Mouse (Mus musculus) natural killer cell, adult 2 months (primary cell): Measurements from ENCODE around the gene Zbtb20.
A peak's percentile ranks its signal among the peaks of the same experiment; 100 is the strongest.

ENCODE experiments used
- DNase-seq, 2 experiments: peaks; one replicate each; pipeline ENCODE4 v3.0.0; 2022; ENCODE audit warnings: low spot score in 2 of 2

Gene Zbtb20

GRCm38 (mm10) chr16:43482125-43482524 lies 606.4 kb downstream of the Zbtb20 start:
- no peak for DNase-seq

DNA sequence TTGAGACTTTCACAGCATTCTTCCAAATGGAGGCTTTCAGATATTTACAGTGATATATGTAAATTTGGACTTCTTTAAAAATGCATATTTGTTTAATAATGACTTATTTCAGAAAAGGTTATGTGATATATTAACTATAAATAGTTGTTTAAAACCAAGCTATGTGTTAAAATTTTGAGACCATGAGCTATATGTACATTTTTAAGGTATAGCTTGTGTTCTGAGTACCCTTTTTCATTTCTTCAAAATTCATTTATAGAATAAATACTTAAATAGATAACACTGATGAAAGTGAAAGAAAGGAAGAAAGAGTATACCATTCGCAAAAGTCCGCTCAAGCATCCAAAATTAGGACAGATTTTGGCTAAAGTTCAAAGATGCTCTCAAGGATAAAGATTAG lies 607.1 kb downstream of the Zbtb20 start:
- DNase-seq = no peak

- DNase-seq = no peak
Measured at GRCm38 (mm10) chr16:43484400-43484799, 608.7 kb downstream of the Zbtb20 start.

DNA sequence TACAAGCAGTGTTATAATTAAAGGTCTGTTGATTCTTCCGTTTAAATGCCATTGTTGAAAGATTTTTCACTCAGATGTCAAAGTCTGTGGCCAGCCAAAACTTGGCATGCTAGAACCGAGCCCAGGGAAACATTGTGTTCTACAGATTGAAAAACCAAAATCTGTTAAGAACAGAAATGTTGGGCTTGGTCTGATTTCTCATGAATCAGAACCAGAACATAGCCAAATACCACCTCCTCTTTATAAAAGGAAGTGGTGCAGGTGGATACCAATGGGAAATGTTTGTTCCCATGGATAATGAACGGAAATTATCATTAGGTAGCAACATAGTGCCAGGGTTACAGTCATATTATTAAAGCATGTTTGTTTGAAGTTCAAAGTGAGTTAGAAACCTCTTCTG lies 613.7 kb downstream of the Zbtb20 start:
- DNase-seq = no peak

DNA sequence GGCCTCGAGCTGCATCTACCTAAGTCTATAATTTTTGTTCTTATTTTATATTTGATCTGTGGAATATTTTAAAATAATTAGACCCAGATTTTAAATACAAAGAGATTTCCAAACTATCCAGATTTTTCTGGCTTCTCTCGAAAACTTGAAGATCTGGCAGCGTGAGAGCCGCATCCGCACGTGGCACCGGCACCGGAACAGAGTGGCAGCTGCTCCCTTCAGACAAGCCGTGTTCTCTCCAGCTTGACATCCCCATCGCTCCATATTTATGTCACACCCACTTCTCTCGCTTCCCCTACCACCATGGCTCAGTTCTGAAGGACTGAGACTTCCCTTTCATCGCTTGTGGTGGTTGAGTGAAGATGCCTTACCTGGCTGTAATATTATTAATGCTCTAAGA lies 614.3 kb downstream of the Zbtb20 start:
- DNase-seq = no peak

DNA sequence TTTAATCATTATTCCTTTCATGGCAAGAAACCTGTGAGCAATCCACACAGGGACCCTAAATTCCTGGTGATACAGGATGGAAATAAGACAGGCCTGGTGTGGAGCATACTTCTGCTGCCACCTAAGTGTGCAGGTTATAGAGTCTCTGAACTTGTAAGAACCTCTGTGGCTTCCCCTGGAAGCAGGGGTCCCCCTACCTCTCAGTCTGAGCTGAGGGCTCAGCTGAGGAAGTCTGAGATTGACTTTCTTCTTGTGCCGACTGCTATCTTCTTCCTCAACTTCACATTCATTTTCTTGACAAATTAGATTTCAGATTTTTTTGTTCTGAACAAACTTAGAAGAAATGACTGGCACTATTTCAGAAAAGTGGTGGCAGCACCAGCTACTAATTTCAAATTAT lies 617.2 kb downstream of the Zbtb20 start:
- DNase-seq = no peak

DNA sequence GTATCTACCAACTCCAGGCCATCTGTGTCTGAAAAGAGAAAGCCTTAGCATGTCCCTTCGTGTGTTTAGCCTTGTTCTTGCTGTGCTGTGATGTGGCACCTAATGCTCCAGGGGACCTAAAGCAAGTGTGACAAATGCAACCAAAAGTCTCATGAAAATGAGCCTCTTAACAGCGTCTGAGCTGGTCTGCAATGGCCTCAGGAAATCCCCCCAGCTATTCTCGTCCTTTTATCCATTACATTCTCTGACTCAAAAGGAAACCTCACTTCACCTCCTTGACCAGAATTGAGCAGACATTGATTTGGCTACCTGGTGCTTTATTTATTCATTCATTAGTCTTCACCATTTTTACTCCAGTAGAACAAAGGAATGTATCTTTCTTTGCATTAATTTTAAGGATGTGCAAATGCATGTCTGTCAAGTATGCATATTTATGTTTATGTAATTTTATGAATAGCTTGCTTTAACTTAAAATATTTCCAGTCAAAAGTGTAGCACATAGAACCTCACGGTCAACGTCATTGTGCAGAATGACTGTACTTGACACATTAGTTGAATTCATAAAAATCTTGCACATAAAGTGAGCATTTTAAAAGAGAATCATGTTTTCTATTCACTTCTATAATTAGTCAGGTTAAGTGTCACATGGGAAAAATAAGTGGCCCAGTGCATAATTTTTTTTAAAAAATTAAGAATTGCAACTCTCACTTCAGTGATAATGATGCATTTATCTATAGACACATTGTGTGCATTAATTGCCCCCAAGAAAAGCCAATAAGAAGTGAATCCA lies 618.1 kb downstream of the Zbtb20 start:
- no peak for DNase-seq

GRCm38 (mm10) chr16:43495175-43495818 lies 619.6 kb downstream of the Zbtb20 start:
- no peak for DNase-seq

- no peak for DNase-seq
Measured at GRCm38 (mm10) chr16:43497093-43497492, 621.4 kb downstream of the Zbtb20 start.

DNA sequence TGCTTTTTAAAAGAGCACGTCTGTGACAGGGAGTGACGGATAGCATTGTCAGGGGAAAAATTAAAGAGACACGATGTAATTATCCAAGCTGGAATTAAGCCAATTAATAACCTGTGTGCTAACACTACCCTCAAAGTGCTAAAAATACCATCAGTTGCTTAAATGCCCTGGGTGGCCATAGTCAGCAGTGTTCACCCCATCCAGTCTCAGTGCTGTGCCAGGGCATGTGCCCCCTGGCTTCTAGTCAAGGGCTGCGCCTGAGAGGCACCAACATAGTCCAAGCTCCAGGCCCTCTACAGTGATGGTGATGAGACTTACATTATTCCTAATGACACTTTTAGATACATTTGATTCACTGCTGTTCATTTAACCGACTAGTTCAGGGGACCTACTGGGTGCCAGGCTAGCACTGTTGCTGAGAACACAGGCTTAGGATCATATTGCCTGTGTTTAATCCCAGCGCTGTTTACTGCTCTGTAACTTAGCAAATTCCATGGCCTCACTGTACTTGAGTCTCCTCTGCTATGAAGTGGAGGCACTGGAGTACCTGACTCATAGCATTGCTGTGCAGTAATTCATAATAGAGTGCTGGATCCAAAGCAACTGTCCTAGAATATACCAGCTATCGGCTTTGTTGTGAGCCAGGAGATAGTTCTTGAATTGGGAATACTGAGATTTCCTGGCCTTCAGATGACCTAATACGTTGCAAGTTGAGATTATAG lies 624.6 kb downstream of the Zbtb20 start:
- DNase-seq = no peak

DNA sequence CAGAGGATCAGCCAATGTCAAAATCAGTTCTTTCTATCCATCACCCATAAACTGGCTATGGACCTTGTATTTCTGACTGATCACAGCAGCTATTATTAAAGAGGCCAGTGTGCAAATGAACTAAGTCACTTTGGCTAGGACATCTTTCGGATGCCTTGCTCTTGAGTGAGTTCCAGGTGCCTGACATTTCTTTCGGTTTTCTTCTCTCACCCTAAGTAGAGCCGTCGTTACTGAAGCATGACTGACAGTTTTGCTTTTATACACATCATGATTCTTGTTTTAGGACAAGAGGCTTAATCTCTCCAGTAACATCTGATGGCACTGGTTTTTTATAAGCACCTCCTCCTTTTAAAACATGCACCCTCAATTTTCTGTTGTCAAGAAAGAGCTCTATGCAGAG lies 625.6 kb downstream of the Zbtb20 start:
- no peak for DNase-seq

GRCm38 (mm10) chr16:43502339-43503009 lies 626.8 kb downstream of the Zbtb20 start:
- no peak for DNase-seq

DNA sequence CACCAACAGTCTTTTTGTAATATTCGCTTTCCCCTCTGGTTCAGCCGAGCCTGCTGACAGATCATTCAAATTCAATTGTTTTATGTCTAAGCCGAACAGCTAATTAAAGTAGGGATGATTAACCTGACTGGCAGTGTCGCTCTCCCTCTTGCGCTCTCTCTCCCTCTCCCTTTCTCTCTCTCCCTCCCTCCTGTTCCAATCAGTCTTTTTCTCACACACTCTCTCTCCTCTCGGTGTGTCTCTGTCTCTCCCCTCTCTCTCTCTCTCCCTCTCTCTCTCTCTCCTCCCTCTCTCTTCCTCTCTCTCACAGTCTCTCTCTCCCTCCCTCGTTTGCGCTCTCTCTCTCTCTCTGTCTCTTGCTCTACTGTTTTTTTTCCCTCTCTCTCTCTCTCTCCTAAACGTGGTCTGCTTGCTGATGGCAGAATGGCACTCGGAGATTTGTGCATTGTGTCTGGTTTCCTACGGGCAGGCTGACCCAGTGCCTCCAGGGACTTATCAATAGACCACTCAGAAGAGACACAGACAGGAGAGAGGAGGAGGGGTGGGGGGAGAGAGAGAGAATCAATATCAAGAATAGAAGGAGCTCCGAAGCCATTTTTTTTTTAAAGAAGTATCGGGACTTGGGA lies 627.4 kb downstream of the Zbtb20 start:
- no peak for DNase-seq

- DNase-seq = no peak
Measured at GRCm38 (mm10) chr16:43503636-43504010, 627.9 kb downstream of the Zbtb20 start.

- DNase-seq = no peak
Measured at GRCm38 (mm10) chr16:43504151-43504550, 628.5 kb downstream of the Zbtb20 start.

DNA sequence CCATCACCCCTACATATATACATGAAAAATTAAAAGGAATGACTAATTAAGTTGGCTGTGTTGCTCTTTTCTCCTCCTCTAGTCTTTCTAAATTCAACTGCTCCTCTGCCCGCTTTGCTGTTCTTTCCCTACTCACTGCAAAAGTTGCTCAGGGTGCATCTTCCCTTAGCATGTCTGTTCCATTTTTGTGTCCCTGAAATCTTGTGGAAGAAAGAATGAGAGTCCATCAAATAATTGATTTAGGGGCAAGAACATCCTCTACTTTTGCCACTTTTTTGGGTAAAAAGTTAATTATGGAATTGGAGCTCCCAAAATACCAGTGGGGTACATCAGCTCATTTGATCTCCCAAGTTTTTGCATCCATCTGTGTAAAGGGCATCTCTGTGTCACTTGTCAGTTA lies 628.9 kb downstream of the Zbtb20 start:
- DNase-seq = no peak

DNA sequence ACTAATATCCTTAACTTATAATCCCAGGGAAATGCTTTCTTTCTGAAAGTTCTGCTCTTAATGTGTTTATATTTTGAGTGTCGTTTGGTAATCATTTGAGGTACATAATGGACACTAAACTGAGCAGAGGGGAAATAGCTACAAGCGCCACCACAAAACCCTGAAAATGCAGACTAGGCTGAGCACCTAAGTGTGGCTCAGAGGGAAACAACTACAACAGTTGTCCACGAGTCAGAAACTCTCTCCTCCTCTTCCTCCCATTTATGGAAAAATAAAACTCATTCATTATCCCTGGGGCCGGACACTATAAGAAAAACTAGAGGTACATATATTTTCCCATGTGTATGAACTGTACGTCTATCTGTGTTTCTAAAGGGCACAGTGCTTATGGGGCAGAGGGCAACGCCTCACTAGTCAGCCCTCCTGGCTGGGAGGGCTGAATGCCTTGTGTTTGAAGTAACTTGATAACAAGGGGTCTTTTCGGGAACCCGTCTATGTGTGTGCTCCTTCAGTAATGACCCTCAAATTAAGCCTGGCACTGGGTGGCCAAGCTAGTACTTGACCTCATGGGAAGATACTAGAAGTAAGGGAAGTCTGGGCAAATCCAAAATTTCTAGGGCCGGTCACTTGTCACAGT lies 629.8 kb downstream of the Zbtb20 start:
- no peak for DNase-seq

DNA sequence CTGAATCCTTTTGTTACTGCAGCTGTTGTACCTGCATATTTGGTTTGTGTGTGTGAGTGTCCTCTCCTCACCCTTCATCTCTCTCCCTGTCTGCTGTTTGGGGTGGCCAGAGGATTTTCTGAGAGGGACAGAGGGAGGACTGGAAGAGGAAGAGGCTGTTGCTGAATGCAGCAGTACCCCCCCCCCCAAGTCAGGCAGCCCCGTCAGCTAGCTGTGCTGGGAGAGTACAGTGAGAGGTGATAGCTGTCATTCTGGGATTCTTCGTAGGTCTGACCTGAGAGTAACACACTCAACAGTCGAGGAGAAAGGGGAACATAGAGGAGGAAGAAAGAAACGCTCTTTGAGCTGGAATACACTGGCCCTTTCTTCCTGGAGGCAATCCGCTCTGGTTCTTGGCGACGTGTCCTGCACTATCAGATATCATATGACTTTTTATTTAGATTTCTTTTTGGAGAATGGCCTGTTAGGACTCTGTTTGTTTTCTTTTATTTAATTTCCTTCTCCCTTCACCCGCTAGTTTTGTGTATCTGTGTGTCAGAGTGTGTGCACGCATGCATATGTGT lies 630.6 kb downstream of the Zbtb20 start:
- no peak for DNase-seq

- peak in 1 of 2 experiments; percentile 2 for DNase-seq
Measured at GRCm38 (mm10) chr16:43506771-43507405, 631.2 kb downstream of the Zbtb20 start.

GRCm38 (mm10) chr16:43508166-43508998 lies 632.7 kb downstream of the Zbtb20 start:
- DNase-seq = no peak
